Mouse (Mus musculus): ENCODE data around the gene Sort1.

DNA sequence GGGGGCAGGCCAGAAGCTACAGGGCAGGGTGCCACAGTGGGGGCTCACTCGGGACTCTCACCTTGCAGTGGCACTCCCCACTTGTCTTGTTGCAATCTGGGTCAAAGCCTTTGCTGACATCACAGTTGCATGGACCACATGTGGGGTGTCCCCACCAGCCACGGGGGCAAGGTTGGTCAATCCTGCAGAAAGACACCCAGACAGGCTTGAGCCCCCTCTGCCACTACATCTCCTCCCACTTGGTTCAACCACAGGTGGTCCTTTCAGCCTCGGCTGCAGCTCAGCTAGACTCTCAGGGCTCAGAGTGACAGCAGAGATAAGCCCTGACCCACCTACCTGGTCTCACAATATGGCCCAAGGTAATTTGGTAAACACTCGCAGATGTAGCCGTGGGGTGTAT, 116.6 kb downstream of the Sort1 start:
- TF ChIP-seq POLR2A (IDR thresholded peaks at IDR 0.05; ENCODE audit: low read depth, low read length) (no peak), CTCF (IDR thresholded peaks at IDR 0.05; ENCODE audit: extremely low read depth, insufficient read length, insufficient replicate concordance, low read depth, low read length) (no peak)
